Mouse (Mus musculus): Measurements from ENCODE around the gene Jak3. TPM values are rescaled to one million over a fixed set of nuclear protein-coding genes. Genes with fewer than 3 reads are reported as not detected.
"Not testable (repeated sequence)": the region's sequence is repeated elsewhere in the genome, so short reads cannot be mapped to it uniquely, and the experiment has no call there.

Jak3 gene
- polyA plus RNA-seq, 2 experiments: 3.0 to 3.8 TPM

DNA sequence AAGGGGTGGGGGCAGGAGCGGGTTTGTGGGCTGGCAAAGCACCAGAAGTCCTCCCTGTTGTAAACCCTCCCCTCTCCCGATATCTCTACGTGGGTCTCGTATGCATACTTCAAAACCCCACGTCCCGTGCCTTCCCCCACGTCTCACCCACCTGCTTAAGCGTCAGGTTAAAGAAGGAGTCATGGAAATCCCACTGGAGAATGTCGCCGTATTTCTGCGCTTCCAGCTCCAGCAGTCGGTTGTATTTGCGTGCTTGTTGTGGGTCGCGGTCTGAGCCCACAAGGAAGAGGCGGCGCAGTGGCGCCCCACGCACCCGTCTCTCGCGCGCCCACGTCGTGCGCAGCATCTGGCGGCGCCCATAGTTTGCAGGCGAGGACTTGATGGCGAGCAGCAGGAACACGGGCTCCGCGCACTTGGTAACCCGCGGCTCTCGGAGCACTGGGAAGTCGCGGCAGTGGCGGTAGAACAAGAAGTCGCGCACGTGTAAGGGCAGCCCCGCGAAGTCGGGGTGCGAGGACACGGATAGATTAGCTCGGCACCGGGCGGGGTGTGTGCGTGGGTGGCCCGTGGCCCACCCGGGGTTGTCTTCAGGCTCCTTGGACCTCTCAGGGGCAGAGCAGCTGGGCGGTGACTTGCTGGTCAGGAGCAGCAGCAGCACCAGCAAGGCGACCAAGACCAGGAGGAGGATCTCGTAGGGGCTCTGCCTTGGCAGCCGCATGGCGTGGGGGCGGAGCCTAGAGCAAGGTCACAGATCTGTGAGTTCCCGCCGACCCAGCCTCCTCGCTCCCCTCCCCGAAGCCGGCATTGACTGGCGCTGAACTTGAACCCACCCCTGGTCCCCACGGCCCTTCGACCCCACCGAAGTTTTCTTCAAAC lies 17.3 kb downstream of the Jak3 start:
- 9% methylated on average over 68 of the region's 68 CpGs for WGBS (ENCODE audit: insufficient replicate concordance)
- DNase-seq (ENCODE audit: low read depth in 3 of 3, low spot score in 3 of 3): no peak
- no peak for TF ChIP-seq CTCF (IDR thresholded peaks at IDR 0.05; ENCODE audit: low read depth)
- TF ChIP-seq EP300 (IDR thresholded peaks at IDR 0.05; ENCODE audit: low read depth): no peak
- no peak overlapping the region for H3K27ac ChIP-seq
- H3K27me3 ChIP-seq (ENCODE audit: control insufficient read depth, insufficient read depth, low read length): peaks cover 65% of the 10 kb centered on the region
- no peaks in the 10 kb centered on the region for H3K4me1 ChIP-seq (replicated peaks; ENCODE audit: control insufficient read depth in 2 of 2, insufficient read depth in 2 of 2, low read length in 1 of 2)
- H3K4me3 ChIP-seq (ENCODE audit: insufficient read depth in 1 of 2, low read depth in 2 of 2, low read length in 2 of 2): no peak overlapping the region
- H3K4me2 ChIP-seq (ENCODE audit: low read depth): no peak overlapping the region
- H3K9me3 ChIP-seq (ENCODE audit: control insufficient read depth, low read length): no peaks in the 10 kb centered on the region
- no peak overlapping the region for H3K9ac ChIP-seq (replicated peaks)
- H3K36me3 ChIP-seq (replicated peaks; ENCODE audit: control insufficient read depth, insufficient read depth, low read depth): no peaks in the 10 kb centered on the region
- ATAC-seq (ENCODE audit: insufficient read depth): no peak

DNA sequence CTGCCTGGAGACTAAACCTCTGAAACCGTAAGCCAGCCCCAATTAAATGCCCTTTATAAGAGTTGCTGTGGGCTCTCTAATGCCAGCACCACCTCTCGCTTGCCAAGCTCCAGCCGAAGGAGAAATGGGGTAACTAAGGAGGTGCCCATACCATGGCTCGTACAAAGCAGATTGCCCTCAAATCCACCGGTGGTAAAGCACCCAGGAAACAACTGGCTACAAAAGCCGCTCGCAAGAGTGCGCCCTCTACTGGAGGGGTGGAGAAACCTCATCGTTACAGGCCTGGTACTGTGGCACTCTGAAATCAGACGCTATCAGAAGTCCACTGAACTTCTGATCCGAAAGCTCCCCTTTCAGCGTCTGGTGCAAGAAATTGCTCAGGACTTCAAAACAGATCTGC lies 19.4 kb downstream of the Jak3 start:
- H3K4me3 ChIP-seq (ENCODE audit: insufficient read depth in 1 of 2, low read depth in 2 of 2, low read length in 2 of 2); H3K9ac ChIP-seq (replicated peaks); ATAC-seq (ENCODE audit: insufficient read depth); H3K9me3 ChIP-seq (ENCODE audit: control insufficient read depth, low read length); H3K27ac ChIP-seq; DNase-seq (ENCODE audit: low read depth in 3 of 3, low spot score in 3 of 3); H3K4me1 ChIP-seq (replicated peaks; ENCODE audit: control insufficient read depth in 2 of 2, insufficient read depth in 2 of 2, low read length in 1 of 2); H3K4me2 ChIP-seq (ENCODE audit: low read depth); H3K36me3 ChIP-seq (replicated peaks; ENCODE audit: control insufficient read depth, insufficient read depth, low read depth): not testable (repeated sequence)
- peak; percentile 76 for TF ChIP-seq CTCF (IDR thresholded peaks at IDR 0.05; ENCODE audit: low read depth)
- peaks cover 49% of the 10 kb centered on the region for H3K27me3 ChIP-seq (ENCODE audit: control insufficient read depth, insufficient read depth, low read length)
- 63% methylated on average over 12 of the region's 12 CpGs for WGBS (ENCODE audit: insufficient replicate concordance)

DNA sequence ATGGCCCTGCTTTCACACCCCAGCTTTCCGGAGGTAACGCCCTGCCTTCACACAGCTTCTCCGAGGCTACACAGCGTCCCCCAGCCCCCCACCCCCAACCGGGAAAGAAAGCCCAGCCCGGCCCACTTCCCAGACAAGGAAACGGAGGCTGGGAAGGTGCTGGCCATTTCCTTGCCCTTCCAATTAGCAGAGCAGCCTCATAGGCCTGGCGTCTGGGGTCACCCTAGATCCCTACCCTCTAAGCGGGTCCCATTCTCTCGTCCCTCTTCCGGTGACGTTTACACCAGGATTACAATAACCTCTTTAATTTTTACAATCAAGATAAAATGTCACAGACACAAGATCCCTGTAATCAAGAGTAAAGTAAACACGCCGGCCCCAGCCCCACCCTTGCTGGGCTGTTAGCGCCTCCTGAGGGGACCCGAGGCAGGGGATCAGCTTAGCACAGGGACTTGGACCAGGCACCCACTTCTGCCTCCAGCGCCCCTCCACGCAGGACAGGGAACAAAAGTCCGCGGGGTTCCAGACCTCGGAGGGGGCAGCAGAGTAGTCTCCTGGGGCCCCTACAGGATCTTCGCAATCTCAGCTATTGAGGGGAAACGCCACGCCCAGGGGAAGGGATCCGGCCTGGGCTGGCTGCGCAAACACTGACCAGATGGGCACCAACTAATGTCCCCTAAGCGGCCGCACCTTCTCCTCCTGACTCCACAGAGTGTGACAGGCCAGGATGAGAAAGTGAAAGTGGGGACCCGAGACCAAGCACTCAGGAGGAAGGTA lies 24.6 kb downstream of the Jak3 start:
- no peak for TF ChIP-seq EP300 (IDR thresholded peaks at IDR 0.05; ENCODE audit: low read depth)
- no peak for TF ChIP-seq CTCF (IDR thresholded peaks at IDR 0.05; ENCODE audit: low read depth)
- no peak for ATAC-seq (ENCODE audit: insufficient read depth)
- H3K4me2 ChIP-seq (ENCODE audit: low read depth): peak overlapping the region; percentile 80
- H3K36me3 ChIP-seq (replicated peaks; ENCODE audit: control insufficient read depth, insufficient read depth, low read depth): no peaks in the 10 kb centered on the region
- WGBS (ENCODE audit: insufficient replicate concordance): 13% methylated on average over 29 of the region's 29 CpGs
- H3K9me3 ChIP-seq (ENCODE audit: control insufficient read depth, low read length): no peaks in the 10 kb centered on the region
- H3K27me3 ChIP-seq (ENCODE audit: control insufficient read depth, insufficient read depth, low read length): peaks cover 19% of the 10 kb centered on the region
- no peak overlapping the region for H3K27ac ChIP-seq
- 0 out of 2 replicates have a peak overlapping the region, but pooled peaks have one; percentile 7 for H3K9ac ChIP-seq (replicated peaks)
- DNase-seq (ENCODE audit: low read depth in 3 of 3, low spot score in 3 of 3): no peak
- peaks cover 24 to 35% of the 10 kb centered on the region in 2 experiments for H3K4me1 ChIP-seq (replicated peaks; ENCODE audit: control insufficient read depth in 2 of 2, insufficient read depth in 2 of 2, low read length in 1 of 2)
- peak overlapping the region; percentile 37 to 54 for H3K4me3 ChIP-seq (ENCODE audit: insufficient read depth in 1 of 2, low read depth in 2 of 2, low read length in 2 of 2)

DNA sequence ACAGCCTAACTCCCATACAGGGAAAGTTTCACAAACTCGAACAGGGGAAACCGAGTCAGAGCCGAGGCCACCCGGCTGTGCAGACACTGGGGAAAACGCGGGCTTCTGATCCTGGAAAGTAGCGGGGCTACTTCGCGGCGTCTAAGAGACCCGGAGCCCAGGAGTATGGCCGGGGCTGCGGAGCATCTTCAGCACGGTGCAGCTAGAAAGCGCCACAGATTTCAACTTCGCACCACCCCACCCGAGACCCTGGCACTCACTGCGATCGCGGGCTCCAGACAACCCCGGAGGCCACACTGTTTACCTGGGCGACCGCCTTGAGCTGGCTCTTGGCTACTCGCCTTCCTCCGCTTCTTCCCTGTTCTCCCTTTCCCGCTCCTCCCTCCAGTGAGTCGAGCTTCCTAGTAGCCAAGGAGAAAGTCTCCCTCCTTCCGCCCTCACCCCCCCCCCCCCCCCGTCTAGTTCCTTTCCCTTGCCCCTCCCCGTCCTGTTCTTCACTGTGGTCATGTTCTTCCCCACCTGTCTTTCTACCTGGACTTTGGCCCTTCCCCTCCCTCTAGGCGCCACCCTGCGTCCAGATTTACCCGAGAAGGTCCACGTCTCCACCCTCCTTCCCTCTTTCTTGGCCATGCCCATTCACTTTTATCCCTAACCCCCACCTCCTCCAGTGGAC lies 25.5 kb downstream of the Jak3 start, which contains the start of gene B3gnt3:
B3gnt3 (minus strand) TSS at position 376 of the 673 bp plus-strand sequence.
- 13% methylated on average over 32 of the region's 34 CpGs for WGBS (ENCODE audit: insufficient replicate concordance)
- no peak for ATAC-seq (ENCODE audit: insufficient read depth)
- Histone ChIP-seq H3K27ac (peak within 1 kb of the TSS; percentile 91), H3K4me3 (ENCODE audit: insufficient read depth in 1 of 2, low read depth in 2 of 2, low read length in 2 of 2) (peak within 1 kb of the TSS; percentile 54 to 72), H3K36me3 (replicated peaks; ENCODE audit: control insufficient read depth, insufficient read depth, low read depth) (no peaks in the 10 kb centered on the region), H3K4me2 (ENCODE audit: low read depth) (peak within 1 kb of the TSS; percentile 80), H3K9ac (replicated peaks) (peak within 1 kb of the TSS; percentile 79), H3K27me3 (ENCODE audit: control insufficient read depth, insufficient read depth, low read length) (peaks cover 19% of the 10 kb centered on the region), H3K9me3 (ENCODE audit: control insufficient read depth, low read length) (no peaks in the 10 kb centered on the region), H3K4me1 (replicated peaks; ENCODE audit: control insufficient read depth in 2 of 2, insufficient read depth in 2 of 2, low read length in 1 of 2) (peaks cover 24 to 35% of the 10 kb centered on the region in 2 experiments)
- DNase-seq (ENCODE audit: low read depth in 3 of 3, low spot score in 3 of 3): no peak
- no peak for TF ChIP-seq CTCF (IDR thresholded peaks at IDR 0.05; ENCODE audit: low read depth)
- no peak for TF ChIP-seq EP300 (IDR thresholded peaks at IDR 0.05; ENCODE audit: low read depth)
